In the genomic region with DNA sequence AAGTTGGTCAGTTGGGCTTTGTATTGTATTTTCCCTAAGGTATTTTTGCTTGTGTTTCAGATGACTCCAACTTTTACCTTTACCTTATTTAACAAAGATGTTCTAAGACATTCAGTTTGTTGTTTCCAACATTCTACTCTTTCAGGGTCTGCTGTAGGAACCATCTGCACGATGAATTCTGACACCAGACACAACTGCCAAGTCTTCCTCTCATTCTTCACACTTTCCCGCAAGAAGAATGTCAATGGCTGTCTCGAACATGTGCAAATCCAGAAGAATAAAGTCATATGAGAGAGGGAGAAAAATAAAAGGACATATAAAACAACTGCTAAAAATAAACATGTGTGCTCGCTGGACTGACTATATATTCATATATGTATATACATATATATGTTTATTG, we compare ENCODE assay signal across 21 mouse cellular contexts.
DNase-seq lines count a peak whose midpoint lies in the region; ATAC-seq lines count a peak whose summit lies in the region.
"Had no signal": no experiment of that assay in that cellular context is flagged by ENCODE, and none has a peak within 500 bp of the region (broad histone marks: within the 10 kb centered on the region; RNA-seq: fewer than 3 reads in every experiment).

No protein-coding gene starts in this region.

- intact Hi-C loops in left cerebral cortex, postnatal 14 days (cut with DNase I), result no loop called here
- intact Hi-C loops in left cerebral cortex, postnatal 36 days (cut with DNase I), result no loop called here

- ATAC-seq in frontal cortex, adult (ENCODE audit: low TSS enrichment), result peak; percentile 86
- ATAC-seq: activated CD4-positive, CD25-positive, alpha-beta regulatory T cell, adult 4 months; CD4-positive, CD25-positive, alpha-beta regulatory T cell, adult 4 months; Patski had no signal

- no peak for DNase-seq in frontal cortex, postnatal 10 days (ENCODE audit: low spot score in 2 of 2)
- DNase-seq in left cerebral cortex, postnatal 14 days (ENCODE audit: low spot score in 2 of 2), result peak; percentile 4 to 5
- no peak for DNase-seq in left cerebral cortex, postnatal 36 days (ENCODE audit: low spot score in 2 of 2)
- peak; percentile 64 for DNase-seq in brain, adult 2 months (ENCODE audit: low read depth, low spot score)
- DNase-seq in telencephalon, adult 2 months (ENCODE audit: low read depth, low spot score), result peak; percentile 44
- no peak for DNase-seq in heart, adult 18-20 months
- DNase-seq in layer of hippocampus, adult 8-10 months (ENCODE audit: low spot score in 2 of 2), result no peak
- DNase-seq: adrenal gland, adult 2 months; adrenal gland, adult 8-10 months; adrenal gland, postnatal 10 days; adrenal gland, postnatal 14 days; adrenal gland, postnatal 25 days; adrenal gland, postnatal 36 days; B cell, adult 2 months; cerebellum, adult 11 months; cerebellum, adult 11-12 months; cerebellum, adult 18-20 months had no signal

Comparison
In these comparisons a context has a peak if more than half of its experiments do, and no peak if none do; other contexts are left out.
1. DNase-seq: peak in left cerebral cortex, postnatal 14 days (2 of 2), brain, adult 2 months (single experiment) and telencephalon, adult 2 months (single experiment); none in frontal cortex, postnatal 10 days (0 of 2), left cerebral cortex, postnatal 36 days (0 of 2), heart, adult 18-20 months (0 of 2) and layer of hippocampus, adult 8-10 months (0 of 2).